Mouse (Mus musculus): ENCODE measurements around the gene Cd1d1.
"Not testable (repeated sequence)": the region's sequence is repeated elsewhere in the genome, so short reads cannot be mapped to it uniquely, and the experiment has no call there.

Cd1d1 gene

GRCm38 (mm10) chr3:86999415-86999740 is at the start of gene Cd1d1:
Gene Cd1d1 (minus strand): TSS chr3:86999441.
- no peak for DNase-seq

DNA sequence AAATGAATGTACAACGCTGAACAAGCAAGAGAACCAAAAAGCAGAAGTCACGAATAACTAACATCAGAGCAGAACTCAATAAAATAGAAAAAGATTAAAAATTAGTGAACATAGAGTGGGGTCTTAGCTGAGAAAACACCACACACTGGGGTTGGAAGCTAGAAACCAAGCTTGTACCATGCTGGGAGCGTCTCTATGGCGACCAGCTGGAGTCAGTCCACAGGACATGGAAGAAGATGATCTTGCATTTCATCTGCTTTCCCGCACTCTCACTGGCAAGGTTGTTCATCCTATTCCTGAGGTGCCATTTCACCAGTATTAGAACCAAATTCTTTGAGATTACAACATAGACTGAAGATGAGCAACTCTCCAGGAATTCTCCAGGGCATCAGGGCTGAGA is 48.6 kb upstream of the Cd1d1 start:
- no peak for DNase-seq

DNA sequence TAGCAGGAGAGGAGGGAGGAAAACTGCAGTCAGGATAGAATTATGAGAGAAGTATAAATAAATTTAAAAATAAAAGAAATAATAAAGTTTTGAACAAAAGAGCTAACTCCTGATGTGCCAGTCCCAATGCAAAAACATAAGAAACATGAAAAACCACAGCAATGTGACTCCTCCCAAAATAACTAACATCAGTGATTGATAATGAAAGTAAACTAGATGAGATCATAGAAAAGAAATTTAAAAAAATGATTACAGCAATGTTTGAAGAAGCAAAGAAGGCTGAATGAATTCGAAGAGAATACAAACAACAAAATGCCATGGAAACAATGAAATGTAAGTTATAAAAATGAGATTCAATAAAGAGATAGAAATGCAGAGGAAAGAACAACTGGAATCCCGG is 42.5 kb upstream of the Cd1d1 start:
- DNase-seq = no peak

- no peak for DNase-seq
Observed at GRCm38 (mm10) chr3:87038500-87038899, 39.3 kb upstream of the Cd1d1 start.

DNA sequence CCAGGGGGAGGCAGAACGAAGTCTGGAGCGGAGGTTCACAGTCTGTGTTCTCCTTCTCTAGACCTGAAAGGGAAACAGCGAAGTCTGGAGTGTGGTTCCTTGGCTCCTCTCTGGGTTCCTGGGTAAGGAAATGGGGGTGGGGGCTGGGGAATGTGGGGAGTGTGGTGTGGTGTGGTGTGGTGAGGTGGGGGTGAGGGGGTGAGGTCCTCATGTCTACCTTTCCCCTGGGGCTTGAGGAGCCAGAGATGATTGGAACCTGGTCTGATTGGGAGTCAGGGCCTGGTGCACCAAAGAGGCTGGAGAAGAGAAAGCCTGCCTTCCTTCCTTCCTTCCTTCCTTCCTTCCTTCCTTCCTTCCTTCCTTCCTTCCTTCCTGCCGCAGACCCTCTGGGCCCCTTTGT is 34.8 kb upstream of the Cd1d1 start:
- no peak for DNase-seq

DNA sequence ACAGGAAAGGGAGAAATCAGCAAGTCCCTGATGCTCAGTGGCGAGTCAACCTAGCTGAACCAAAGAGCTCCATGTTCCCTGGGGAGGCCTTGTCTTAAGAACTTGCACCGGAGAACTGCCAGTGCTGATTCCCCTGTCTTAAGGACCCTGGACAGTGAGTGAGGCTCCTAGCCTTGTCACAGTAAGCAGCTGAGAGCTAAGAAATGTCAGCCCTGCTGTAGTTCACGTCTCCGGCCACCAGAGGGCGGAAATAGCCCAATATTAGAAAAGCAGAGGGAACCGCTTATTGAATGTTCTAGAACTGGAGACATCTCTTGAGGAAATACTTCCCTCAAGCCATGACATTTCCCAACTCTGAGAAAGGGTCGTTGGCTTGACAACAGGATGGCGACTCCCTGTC is 34.1 kb upstream of the Cd1d1 start:
- DNase-seq = peak; percentile 81

GRCm38 (mm10) chr3:87030855-87031254 is 31.6 kb upstream of the Cd1d1 start:
- peak; percentile 76 for DNase-seq

DNA sequence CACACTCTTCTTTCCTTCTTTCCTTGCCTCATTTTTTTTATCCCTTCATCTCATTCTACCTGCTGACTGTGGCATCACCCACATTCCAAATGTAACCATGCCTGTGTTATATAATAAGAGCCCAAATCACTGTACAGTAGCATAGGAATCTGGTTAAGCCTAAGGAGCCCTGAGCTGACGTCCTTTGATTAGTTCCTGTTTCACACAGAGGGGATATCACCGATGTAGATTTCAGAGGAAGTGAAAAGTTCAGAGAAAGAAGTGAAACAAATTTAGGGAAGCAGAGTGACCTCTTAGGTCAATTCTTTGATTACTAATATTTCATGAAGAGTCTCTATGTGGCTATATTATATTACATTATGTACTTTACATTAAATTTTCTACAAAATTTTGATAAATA is 18.5 kb upstream of the Cd1d1 start:
- DNase-seq = no peak

DNA sequence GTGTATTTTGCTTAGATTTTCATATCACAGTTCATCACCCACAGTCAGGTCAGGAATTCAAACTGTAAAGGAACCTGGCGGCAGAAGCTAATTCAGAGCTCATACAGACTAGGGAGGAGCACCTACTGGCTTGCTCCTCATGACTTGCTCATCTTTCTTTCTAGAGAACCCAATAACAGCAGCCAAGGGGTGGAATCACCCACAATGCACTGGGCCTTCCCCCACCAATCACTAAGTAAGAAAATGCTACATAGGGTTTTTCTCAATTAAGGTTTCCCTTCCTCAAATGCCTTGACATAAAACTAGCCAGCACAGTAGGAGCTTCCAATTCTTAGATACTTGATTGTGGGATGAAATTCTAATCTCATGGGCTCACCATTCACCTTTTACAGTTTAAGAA is 17.8 kb upstream of the Cd1d1 start:
- no peak for DNase-seq

GRCm38 (mm10) chr3:87015931-87016330 is 16.7 kb upstream of the Cd1d1 start:
- no peak for DNase-seq

- not testable (repeated sequence) for DNase-seq
Observed at GRCm38 (mm10) chr3:87012406-87012805, 13.2 kb upstream of the Cd1d1 start.

DNA sequence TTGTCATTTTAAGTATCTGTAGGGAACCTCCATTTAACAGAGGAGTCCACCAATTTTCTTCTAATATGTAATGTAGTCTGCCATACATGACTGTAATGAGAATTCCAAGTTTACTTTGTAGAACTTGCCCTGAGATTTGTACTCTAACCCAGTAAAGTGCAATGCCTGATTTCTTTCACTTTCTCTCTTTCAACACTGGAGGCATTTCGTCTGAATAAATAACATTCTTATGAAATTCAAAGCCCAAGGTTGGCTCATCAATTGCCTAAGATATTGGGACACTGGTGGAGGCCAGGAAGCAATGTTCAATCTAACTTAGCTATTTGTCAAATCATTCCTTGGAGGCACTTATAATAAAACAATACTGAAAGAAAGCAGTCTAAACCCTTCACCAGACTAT is 9.0 kb upstream of the Cd1d1 start:
- DNase-seq = not testable (repeated sequence)

DNA sequence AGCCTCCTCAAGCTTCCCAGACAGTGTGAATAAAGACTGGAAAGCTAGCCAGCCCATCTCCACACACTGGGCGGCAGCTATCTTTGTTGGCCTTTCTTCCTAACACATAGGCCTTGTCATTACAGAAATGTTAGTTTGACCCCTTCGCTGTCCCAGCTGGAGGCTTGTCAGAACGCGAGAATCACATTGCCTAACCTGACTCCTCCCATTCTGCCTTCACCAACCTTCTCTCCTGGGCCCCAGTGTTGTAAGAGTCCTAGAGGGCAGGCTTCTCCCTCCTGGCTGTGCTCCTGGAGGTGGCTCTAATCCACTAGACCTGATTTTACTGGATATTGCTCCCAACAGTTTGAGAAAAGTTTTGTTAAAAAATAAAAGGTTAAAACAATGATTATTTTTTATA is 1.4 kb upstream of the Cd1d1 start:
- peak; percentile 49 for DNase-seq

DNA sequence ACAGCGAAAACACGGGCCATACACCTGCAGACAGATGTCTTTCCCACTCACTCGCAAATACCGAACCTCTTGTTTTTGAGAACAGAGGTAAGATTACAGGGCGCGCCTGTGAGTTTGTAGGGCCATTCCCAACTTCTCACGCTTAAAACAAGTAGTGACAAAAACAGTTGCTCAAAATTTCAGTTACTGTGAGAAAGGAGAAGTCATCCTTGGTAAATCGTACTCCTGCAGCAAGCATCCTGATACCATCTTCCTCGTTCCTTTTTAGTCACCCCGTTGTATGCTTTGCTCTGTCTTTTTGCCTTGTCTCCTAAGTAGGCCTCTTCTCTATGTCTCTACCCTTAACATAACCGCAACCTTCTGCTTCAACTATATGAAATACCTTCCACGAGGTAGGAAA is 810 bp upstream of the Cd1d1 start:
- no peak for DNase-seq

DNA sequence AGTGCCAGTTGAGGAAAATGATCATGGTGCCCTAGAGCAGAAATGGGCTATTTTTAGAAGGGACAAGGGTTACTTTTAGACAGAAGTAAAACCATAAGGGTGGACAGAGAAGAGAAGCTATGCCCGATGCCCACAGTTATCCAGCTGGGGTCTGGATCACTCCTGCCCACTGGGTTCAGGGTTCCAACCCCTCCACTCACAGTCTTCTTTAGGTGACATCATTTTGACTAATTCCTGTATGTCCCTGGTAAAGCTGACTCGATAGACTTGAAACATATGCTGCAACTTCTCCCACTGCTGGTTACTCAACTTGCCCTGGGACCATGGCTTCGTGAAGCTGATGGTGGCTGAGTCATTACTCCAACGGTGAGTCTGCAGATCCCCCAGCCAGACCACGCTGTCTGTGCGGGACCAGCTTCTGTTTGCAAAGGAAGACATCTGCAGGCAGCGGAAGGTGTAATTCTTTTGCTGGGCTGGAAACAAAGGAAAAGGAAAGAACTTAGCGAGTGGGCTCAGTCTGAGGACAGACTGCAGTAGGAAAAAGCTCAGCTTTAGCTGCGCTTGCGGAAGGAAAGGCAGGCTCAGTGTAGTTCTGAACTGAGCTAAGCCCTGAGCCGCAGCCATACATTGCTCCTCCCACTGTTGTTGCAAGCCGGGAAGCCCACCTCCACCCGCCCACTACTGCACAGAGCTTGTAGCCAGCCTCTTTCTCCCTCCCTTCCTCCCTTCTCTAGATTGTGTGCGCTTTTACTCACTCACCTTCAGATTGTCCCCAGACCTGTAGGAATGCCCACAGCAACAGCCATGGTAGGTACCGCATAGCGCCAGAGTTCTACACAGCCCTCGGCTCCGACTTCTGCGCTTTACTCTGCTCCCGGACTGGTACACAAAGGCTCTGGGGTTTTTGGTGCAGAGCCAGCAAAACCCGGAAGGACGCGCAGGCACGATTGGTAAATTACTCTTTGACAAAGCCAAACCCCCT is 517 bp downstream of the Cd1d1 start:
- peak; percentile 87 for DNase-seq

DNA sequence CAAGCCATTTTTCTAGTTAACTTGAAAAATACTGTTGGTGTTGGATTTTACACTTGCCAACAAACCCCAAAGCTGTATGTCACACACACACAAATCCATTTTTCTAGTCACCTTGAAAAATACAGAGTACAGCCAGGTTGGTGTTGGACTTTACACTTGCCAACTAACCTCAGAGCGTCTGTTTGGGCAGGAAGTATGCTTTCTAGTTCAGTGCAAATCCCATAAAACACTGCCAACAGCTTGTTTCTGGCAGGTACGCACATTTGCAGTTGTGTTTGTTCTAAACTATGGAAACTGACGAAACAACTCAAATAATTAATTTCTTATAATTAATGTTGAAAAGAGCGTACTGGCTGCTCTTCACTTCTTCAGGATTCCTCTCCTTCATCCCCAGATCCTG is 3.1 kb downstream of the Cd1d1 start:
- no peak for DNase-seq

DNA sequence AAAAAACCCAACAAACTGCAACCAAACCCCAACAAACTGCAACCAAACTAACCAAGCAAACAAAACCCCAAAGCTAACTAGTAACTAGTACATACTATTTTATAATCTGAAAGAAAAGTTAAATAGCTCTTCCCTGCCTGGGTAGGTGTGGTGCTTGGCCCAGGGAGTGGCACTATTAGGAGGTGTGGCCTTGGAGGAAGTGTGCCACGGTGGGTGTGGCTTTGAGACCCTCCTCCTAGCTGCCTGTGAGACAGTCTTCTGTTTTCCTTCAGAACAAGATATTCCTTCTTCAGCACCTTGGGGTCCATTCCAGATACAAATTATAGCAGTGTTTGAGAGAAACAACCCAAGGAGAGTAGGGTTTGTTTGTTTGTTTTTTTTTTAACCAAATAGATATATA is 3.9 kb downstream of the Cd1d1 start:
- no peak for DNase-seq

DNA sequence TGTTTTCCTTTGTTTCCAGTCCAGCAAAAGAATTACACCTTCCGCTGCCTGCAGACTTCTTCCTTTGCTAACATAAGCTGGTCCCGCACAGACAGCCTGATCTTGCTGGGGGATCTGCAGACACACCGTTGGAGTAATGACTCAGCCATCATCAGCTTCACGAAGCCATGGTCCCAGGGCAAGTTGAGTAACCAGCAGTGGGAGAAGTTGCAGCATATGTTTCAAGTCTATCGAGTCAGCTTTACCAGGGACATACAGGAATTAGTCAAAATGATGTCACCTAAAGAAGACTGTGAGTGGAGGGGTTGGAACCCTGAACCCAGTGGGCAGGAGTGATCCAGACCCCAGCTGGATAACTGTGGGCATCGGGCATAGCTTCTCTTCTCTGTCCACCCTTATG is 12.3 kb downstream of the Cd1d1 start:
- DNase-seq = not testable (repeated sequence)

GRCm38 (mm10) chr3:86986490-86986889 is 12.8 kb downstream of the Cd1d1 start:
- DNase-seq = peak; percentile 19

- DNase-seq = peak; percentile 5
Observed at GRCm38 (mm10) chr3:86983382-86983781, 15.9 kb downstream of the Cd1d1 start.

GRCm38 (mm10) chr3:86976546-86976945 is 22.7 kb downstream of the Cd1d1 start:
- peak; percentile 77 for DNase-seq

- DNase-seq = no peak
Observed at GRCm38 (mm10) chr3:86975150-86975549, 24.1 kb downstream of the Cd1d1 start.

DNA sequence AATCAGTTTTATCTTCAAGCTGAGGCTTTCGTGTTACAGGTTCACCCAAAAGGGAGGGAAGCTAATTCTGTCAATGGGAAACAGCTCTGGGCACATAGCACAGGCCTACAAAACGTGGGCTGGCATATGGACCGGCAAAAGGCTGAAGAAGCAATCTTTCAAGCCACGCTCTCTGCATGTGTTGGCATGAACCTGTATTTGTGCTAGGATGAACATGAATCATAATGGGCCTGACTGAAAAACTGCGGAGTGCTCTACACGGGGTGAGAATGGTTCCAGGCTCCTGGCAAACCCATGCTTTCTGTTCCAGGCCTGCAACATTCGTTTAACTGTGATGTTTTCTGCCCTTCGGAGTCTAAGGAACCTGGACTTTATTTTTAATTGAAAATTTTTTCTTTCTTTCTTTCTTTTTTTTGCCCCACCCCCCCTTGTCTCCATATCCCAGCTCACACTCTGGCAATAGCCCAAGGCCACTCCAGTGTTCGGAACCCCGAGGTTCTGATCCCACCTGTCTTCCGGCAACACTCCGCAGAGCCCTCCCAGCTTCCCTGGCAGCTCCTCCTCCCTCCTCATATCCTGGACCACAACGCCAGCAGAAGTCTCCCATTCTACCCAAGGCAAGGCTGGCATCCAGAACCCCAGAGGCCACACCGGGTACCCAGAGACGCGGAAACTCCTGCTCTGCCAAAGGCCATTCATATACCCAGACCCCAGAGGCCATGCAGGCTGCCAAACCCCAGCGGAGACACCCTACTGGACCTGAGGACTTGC is 36.4 kb downstream of the Cd1d1 start:
- no peak for DNase-seq

GRCm38 (mm10) chr3:86961395-86961669 is 37.9 kb downstream of the Cd1d1 start:
- DNase-seq = no peak

All from lung, postnatal 10 days (tissue).